Mouse (Mus musculus) heart, embryonic 11.5 days (tissue): ENCODE data around the gene Baz2b. TPM values are rescaled to one million over a fixed set of nuclear protein-coding genes. Genes with fewer than 3 reads are reported as not detected.

Source experiments
- ATAC-seq: fragments of 200-750 bp; cut with Nextera tagmentation; replicated peaks from 2 replicates; pipeline ENCODE4 v1.8.0; 2017; ENCODE audit warnings: moderate library complexity; ENCODE audit not compliant: insufficient number of reproducible peaks, low FRiP score, low TSS enrichment
- H3K27ac ChIP-seq: fragments of 300-500 bp; sonication (generic); 2 replicates; pipeline ENCODE4 v1.5.1; 2014; ENCODE audit warnings: mild to moderate bottlenecking, low read depth, low read length
- H3K27me3 ChIP-seq: fragments of 300-500 bp; sonication (generic); 2 replicates; pipeline ENCODE4 v1.6.1; 2014; ENCODE audit warnings: mild to moderate bottlenecking, low read length, mixed read lengths; ENCODE audit not compliant: control insufficient read depth, insufficient read depth
- H3K36me3 ChIP-seq: fragments of 300-500 bp; sonication (generic); 2 replicates; pipeline ENCODE4 v1.6.1; 2014; ENCODE audit warnings: mild to moderate bottlenecking, low read length, moderate library complexity, mixed read lengths; ENCODE audit not compliant: control insufficient read depth, insufficient read depth
- H3K4me1 ChIP-seq: fragments of 300-500 bp; sonication (generic); 2 replicates; pipeline ENCODE4 v1.6.1; 2014; ENCODE audit warnings: low read length; ENCODE audit not compliant: control insufficient read depth, insufficient read depth
- H3K4me2 ChIP-seq: fragments of 300-500 bp; sonication (generic); 2 replicates; pipeline ENCODE4 v1.6.1; 2014; ENCODE audit warnings: mild to moderate bottlenecking, moderate library complexity
- H3K4me3 ChIP-seq: fragments of 300-500 bp; sonication (generic); 2 replicates; pipeline ENCODE4 v1.5.1; 2014; ENCODE audit warnings: low read depth, low read length
- H3K9ac ChIP-seq: fragments of 300-500 bp; sonication (generic); 2 replicates; pipeline ENCODE4 v1.6.1; 2014; ENCODE audit warnings: mild to moderate bottlenecking, low read depth, low read length, moderate library complexity
- H3K9me3 ChIP-seq: fragments of 300-500 bp; sonication (generic); replicated peaks from 2 replicates; pipeline ENCODE4 v1.6.1; 2016; ENCODE audit warnings: low read length; ENCODE audit not compliant: control insufficient read depth
- WGBS: fragments of 180-500 bp; shearing (Covaris S2); extraction: QIAGEN DNeasy Blood & Tissue Kit; methylation state at CpG from one replicate; pipeline ENCODE4 v1.1.7; 2014; ENCODE audit not compliant: insufficient replicate concordance; 5-methylcytosine and 5-hydroxymethylcytosine counted together
- polyA plus RNA-seq: library from polyadenylated mRNA; unstranded; fragments of >200 nt; fragmentation: Nextera tagmentation; extraction: Ambion mirVana; gene quantifications from 2 replicates; pipeline ENCODE4 v1.2.1, GENCODE M21; 2014

The Baz2b gene
- polyA plus RNA-seq, 1 experiment from 2014 or later, result 56.1 TPM

DNA sequence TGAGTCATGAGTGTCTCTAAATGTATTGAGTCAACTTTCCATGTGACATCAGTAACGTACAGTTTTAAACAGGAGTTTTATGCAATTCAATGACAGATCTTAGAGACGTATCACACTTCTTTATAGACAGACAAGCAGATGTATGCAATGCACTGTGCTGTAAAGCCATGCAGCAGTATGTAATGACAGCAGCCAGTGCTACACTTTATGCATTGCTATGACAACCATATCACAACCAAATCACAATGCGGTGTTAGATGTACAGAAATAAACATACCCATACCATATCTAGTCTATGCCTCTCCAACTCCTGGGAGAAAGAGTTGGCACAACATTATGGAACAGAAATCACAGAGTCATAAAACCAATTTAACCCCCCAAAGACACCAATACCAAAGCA, 276.5 kb downstream of the Baz2b start:
- ATAC-seq, result no peak
- H3K4me3 ChIP-seq, result no peak overlapping the region
- WGBS, result 88% methylated on average over 3 of the region's 3 CpGs
- peaks cover 8% of the 10 kb centered on the region; the same call in 1 of the 2 replicates for H3K36me3 ChIP-seq
- H3K4me2 ChIP-seq, result no peak overlapping the region
- H3K9me3 ChIP-seq, result no peaks in the 10 kb centered on the region
- no peaks in the 10 kb centered on the region for H3K27me3 ChIP-seq
- peaks cover 3% of the 10 kb centered on the region; the same call in 1 of the 2 replicates for H3K4me1 ChIP-seq
- no peak overlapping the region for H3K9ac ChIP-seq
- no peak overlapping the region for H3K27ac ChIP-seq

DNA sequence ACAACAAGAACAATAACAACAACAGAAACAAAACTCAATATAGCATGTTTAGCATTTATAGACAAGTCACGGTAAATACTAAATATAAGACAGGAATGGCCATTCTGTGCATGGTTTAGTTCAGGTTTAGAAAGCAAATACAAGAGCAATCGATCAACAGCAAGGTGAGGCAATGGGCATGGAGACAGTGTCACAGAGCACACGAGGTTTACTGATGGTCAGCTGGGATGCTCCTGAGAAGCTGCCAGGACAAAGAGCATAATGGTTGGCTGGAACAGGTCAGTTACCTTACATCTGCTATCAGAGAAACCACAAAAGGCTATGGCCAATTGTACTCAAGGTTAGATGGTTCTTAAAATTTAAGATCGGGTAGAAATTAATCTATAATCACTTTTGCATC, 277.4 kb downstream of the Baz2b start:
- 92% methylated on average over 4 of the region's 4 CpGs for WGBS
- peaks cover 3% of the 10 kb centered on the region; the same call in 1 of the 2 replicates for H3K4me1 ChIP-seq
- no peaks in the 10 kb centered on the region for H3K27me3 ChIP-seq
- H3K4me3 ChIP-seq, result no peak overlapping the region
- no peaks in the 10 kb centered on the region for H3K9me3 ChIP-seq
- no peak overlapping the region for H3K27ac ChIP-seq
- ATAC-seq, result no peak
- no peak overlapping the region for H3K4me2 ChIP-seq
- H3K9ac ChIP-seq, result no peak overlapping the region
- H3K36me3 ChIP-seq, result peaks cover 8% of the 10 kb centered on the region; the same call in 1 of the 2 replicates

DNA sequence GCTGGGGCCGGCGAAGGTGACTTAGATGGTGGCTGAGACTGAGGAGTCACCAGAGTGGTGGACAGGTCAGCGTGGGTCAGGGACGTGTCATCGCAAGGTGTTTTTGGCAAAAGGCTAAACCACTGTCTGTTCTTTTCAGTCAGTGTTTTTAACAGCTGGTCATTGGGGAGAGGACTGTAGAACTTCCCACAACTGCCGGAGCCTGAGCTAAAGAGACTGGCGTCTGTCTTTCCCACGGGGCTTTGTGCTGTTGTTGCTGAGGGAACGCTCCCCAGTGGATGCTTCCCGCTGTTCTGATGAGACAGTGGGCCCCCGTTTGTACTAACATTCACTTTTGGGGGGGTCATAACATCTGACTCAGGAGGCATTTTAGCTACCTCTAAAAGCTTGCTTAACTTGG, 296.0 kb downstream of the Baz2b start:
- Histone ChIP-seq H3K9me3 (no peaks in the 10 kb centered on the region), H3K36me3 (peaks cover 19% of the 10 kb centered on the region), H3K4me2 (no peak overlapping the region), H3K27me3 (no peaks in the 10 kb centered on the region), H3K4me3 (no peak overlapping the region), H3K9ac (no peak overlapping the region), H3K4me1 (no peaks in the 10 kb centered on the region), H3K27ac (no peak overlapping the region)
- ATAC-seq, result no peak
- 86% methylated on average over 11 of the region's 11 CpGs for WGBS

DNA sequence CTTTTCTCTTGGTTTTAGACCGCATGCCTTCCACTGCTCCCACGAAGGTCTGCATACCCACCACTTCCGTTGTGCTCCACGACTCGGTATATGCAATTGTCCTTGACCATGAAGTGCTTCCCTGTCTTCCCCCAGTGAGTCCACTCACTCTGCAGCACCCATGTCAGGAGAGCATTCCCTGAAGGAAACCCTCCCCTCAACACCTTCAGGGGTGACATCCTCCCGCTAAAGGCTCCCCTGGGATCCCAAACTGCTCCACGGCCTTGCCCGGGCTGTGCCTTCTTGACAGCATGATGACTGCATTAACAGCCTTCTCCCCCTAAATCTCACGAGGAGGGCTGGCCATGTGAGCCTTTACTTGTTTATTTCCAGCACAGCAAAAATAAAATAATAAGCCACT, 301.6 kb downstream of the Baz2b start:
- Histone ChIP-seq H3K4me2 (no peak overlapping the region), H3K4me1 (no peaks in the 10 kb centered on the region), H3K36me3 (peaks cover 16% of the 10 kb centered on the region), H3K9me3 (no peaks in the 10 kb centered on the region), H3K9ac (no peak overlapping the region), H3K27me3 (no peaks in the 10 kb centered on the region), H3K4me3 (no peak overlapping the region), H3K27ac (no peak overlapping the region)
- ATAC-seq, result no peak
- WGBS, result 84% methylated on average over 9 of the region's 9 CpGs

- no peak for ATAC-seq
- H3K27ac ChIP-seq, result no peak overlapping the region
- H3K4me1 ChIP-seq, result no peaks in the 10 kb centered on the region
- no peak overlapping the region for H3K4me2 ChIP-seq
- no peak overlapping the region for H3K9ac ChIP-seq
- no peaks in the 10 kb centered on the region for H3K27me3 ChIP-seq
- H3K9me3 ChIP-seq, result no peaks in the 10 kb centered on the region
- H3K4me3 ChIP-seq, result no peak overlapping the region
- WGBS, result 83% methylated on average over 7 of the region's 7 CpGs
- peaks cover 15% of the 10 kb centered on the region for H3K36me3 ChIP-seq
Observed at GRCm38 (mm10) chr2:59904007-59904406, 305.6 kb downstream of the Baz2b start.

- Histone ChIP-seq H3K4me1 (no peaks in the 10 kb centered on the region), H3K4me2 (no peak overlapping the region), H3K27me3 (no peaks in the 10 kb centered on the region), H3K9ac (no peak overlapping the region), H3K4me3 (no peak overlapping the region), H3K27ac (no peak overlapping the region), H3K36me3 (peaks cover 14% of the 10 kb centered on the region), H3K9me3 (no peaks in the 10 kb centered on the region)
- 76% methylated on average over 4 of the region's 4 CpGs for WGBS
- ATAC-seq, result no peak
Observed at GRCm38 (mm10) chr2:59898666-59899065, 311.0 kb downstream of the Baz2b start.

DNA sequence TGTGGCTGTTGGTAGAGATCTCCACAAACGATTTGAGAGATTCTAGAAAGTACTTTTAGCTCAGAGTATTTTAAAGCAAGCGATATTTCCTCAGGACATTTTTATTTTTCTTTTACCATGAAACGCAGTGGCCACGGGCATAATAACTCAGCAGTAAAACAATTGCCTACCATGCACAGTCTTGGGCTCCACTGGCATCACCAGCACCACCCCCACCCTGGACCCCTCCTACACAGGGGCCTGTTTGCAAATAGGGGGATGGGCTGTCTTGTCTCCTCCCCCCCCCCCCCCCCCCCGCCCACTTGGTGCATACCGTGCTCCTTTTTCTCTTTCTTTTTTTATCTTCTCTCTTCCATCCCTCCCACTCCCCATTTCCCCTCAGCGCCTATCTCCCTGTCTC, 311.5 kb downstream of the Baz2b start:
- H3K4me1 ChIP-seq, result no peaks in the 10 kb centered on the region
- H3K4me2 ChIP-seq, result no peak overlapping the region
- H3K27me3 ChIP-seq, result no peaks in the 10 kb centered on the region
- WGBS, result 76% methylated on average over 6 of the region's 7 CpGs
- H3K27ac ChIP-seq, result no peak overlapping the region
- H3K4me3 ChIP-seq, result no peak overlapping the region
- peaks cover 14% of the 10 kb centered on the region for H3K36me3 ChIP-seq
- H3K9me3 ChIP-seq, result no peaks in the 10 kb centered on the region
- H3K9ac ChIP-seq, result no peak overlapping the region
- no peak for ATAC-seq

DNA sequence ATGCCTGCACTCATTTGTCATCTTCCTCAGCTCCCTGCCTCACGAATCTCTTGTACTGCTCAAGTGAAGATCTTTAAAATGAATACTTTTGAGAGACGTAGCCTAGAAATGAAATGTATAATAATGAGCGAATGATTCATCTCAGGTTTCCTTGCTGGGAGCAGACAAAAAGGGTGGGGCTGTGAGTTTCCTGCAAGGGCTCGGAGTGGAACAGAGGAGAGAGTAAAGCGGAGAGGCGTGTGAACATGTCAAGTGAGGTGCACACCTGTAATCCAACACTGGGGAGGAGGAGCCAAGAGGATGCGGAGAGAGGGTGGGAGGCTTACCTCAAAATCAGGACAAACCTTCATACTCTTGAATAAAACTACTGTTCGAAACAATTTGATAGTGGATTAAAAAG, 312.8 kb downstream of the Baz2b start:
- H3K4me3 ChIP-seq, result no peak overlapping the region
- H3K4me1 ChIP-seq, result no peaks in the 10 kb centered on the region
- no peak overlapping the region for H3K4me2 ChIP-seq
- H3K9ac ChIP-seq, result no peak overlapping the region
- no peaks in the 10 kb centered on the region for H3K9me3 ChIP-seq
- no peak for ATAC-seq
- 72% methylated on average over 8 of the region's 8 CpGs for WGBS
- 0 out of 2 replicates have a peak overlapping the region, but pooled peaks have one; percentile 2 for H3K27ac ChIP-seq
- H3K36me3 ChIP-seq, result peaks cover 14% of the 10 kb centered on the region
- H3K27me3 ChIP-seq, result no peaks in the 10 kb centered on the region

GRCm38 (mm10) chr2:59896400-59896799, 313.2 kb downstream of the Baz2b start:
- H3K4me3 ChIP-seq, result no peak overlapping the region
- no peak for ATAC-seq
- 46% methylated on average over 7 of the region's 7 CpGs for WGBS
- H3K9me3 ChIP-seq, result no peaks in the 10 kb centered on the region
- no peak overlapping the region for H3K9ac ChIP-seq
- H3K27me3 ChIP-seq, result no peaks in the 10 kb centered on the region
- H3K36me3 ChIP-seq, result peaks cover 11% of the 10 kb centered on the region
- H3K27ac ChIP-seq, result 0 out of 2 replicates have a peak overlapping the region, but pooled peaks have one; percentile 2
- no peak overlapping the region for H3K4me2 ChIP-seq
- H3K4me1 ChIP-seq, result no peaks in the 10 kb centered on the region
